Mouse (Mus musculus) embryonic facial prominence, embryonic 11.5 days (tissue): ENCODE results near the gene Prkcz. TPM values are rescaled to one million over a fixed set of nuclear protein-coding genes. Genes with fewer than 3 reads are reported as not detected.
"Not testable (repeated sequence)": the region's sequence is repeated elsewhere in the genome, so short reads cannot be mapped to it uniquely, and the experiment has no call there.

Experiments used
- ATAC-seq: fragments of 200-750 bp; cut with Nextera tagmentation; replicated peaks from 2 replicates; pipeline ENCODE4 v1.8.0; 2017; ENCODE audit warnings: low read depth; ENCODE audit not compliant: insufficient number of reproducible peaks, low FRiP score, low TSS enrichment
- DNase-seq: peaks from one replicate; pipeline ENCODE4 v3.0.0-alpha.2; 2015; ENCODE audit warnings: low spot score
- H3K27ac ChIP-seq: fragments of 300-500 bp; sonication (generic); replicated peaks from 2 replicates; pipeline ENCODE4 v1.5.1; 2014; ENCODE audit warnings: mild to moderate bottlenecking, low read depth, low read length, control low read depth
- H3K27me3 ChIP-seq: fragments of 300-500 bp; sonication (generic); 2 replicates; pipeline ENCODE4 v1.6.1; 2014; ENCODE audit warnings: mild to moderate bottlenecking, low read length, moderate library complexity, mixed read lengths; ENCODE audit not compliant: control insufficient read depth, insufficient read depth
- H3K36me3 ChIP-seq: fragments of 300-500 bp; sonication (generic); replicated peaks from 2 replicates; pipeline ENCODE4 v1.6.1; 2014; ENCODE audit warnings: low read depth, mild to moderate bottlenecking, low read length, moderate library complexity, mixed read lengths; ENCODE audit not compliant: control insufficient read depth, insufficient read depth
- H3K4me1 ChIP-seq: fragments of 300-500 bp; sonication (generic); 2 replicates; pipeline ENCODE4 v1.6.1; 2014; ENCODE audit warnings: low read length, mixed read lengths; ENCODE audit not compliant: control insufficient read depth, insufficient read depth
- H3K4me2 ChIP-seq: fragments of 300-500 bp; sonication (generic); 2 replicates; pipeline ENCODE4 v1.6.1; 2014; ENCODE audit warnings: low read depth, mild to moderate bottlenecking, control low read depth, low read length, moderate library complexity
- H3K4me3 ChIP-seq: fragments of 300-500 bp; sonication (generic); 2 replicates; pipeline ENCODE4 v1.5.1; 2014; ENCODE audit warnings: low read depth, low read length, control low read depth
- H3K9ac ChIP-seq: fragments of 300-500 bp; sonication (generic); replicated peaks from 2 replicates; pipeline ENCODE4 v1.6.1; 2014; ENCODE audit warnings: mild to moderate bottlenecking, control low read depth, low read length
- H3K9me3 ChIP-seq: fragments of 300-500 bp; sonication (generic); replicated peaks from 2 replicates; pipeline ENCODE4 v1.6.1; 2016; ENCODE audit warnings: mild to moderate bottlenecking, low read length, inconsistent platforms, mixed read lengths; ENCODE audit not compliant: control insufficient read depth
- WGBS: fragments of 180-500 bp; shearing (Covaris S2); extraction: QIAGEN DNeasy Blood & Tissue Kit; methylation state at CpG from one replicate; pipeline ENCODE4 v1.1.7; 2014; 5-methylcytosine and 5-hydroxymethylcytosine counted together
- polyA plus RNA-seq: library from polyadenylated mRNA; unstranded; fragments of >200 nt; fragmentation: Nextera tagmentation; extraction: Ambion mirVana; gene quantifications from 2 replicates; pipeline ENCODE4 v1.2.1, GENCODE M21; 2014

Prkcz gene
- polyA plus RNA-seq, 1 experiment from 2014 or later, result 8.1 TPM

GRCm38 (mm10) chr4:155250361-155251117, 110.6 kb downstream of the Prkcz start:
- peaks cover 3% of the 10 kb centered on the region; the same call in 1 of the 2 replicates for H3K4me1 ChIP-seq
- 11% methylated on average over 23 of the region's 23 CpGs for whole genome bisulfite sequencing
- no peak for ATAC-seq

GRCm38 (mm10) chr4:155249648-155250351, 111.4 kb downstream of the Prkcz start, which contains the start of gene Faap20:
TSS of gene Faap20 (plus strand) at chr4:155249802.
- H3K27ac ChIP-seq, result peak within 1 kb of the TSS; percentile 90
- no peaks in the 10 kb centered on the region for H3K9me3 ChIP-seq
- no peaks in the 10 kb centered on the region for H3K27me3 ChIP-seq
- no peaks in the 10 kb centered on the region; the same call in 1 of the 2 replicates for H3K36me3 ChIP-seq
- H3K4me2 ChIP-seq, result peak within 1 kb of the TSS; percentile 93
- DNase-seq (peak; percentile 94), ATAC-seq (peak; percentile 86)
- peak within 1 kb of the TSS; percentile 91 for H3K9ac ChIP-seq
- peak within 1 kb of the TSS; percentile 65 for H3K4me3 ChIP-seq
- WGBS, result under 1% methylated on average over 41 of the region's 58 CpGs
- H3K4me1 ChIP-seq, result peaks cover 3% of the 10 kb centered on the region; the same call in 1 of the 2 replicates

More at GRCm38 (mm10) chr4:155250361-155251117, 110.6 kb downstream of the Prkcz start:
- Histone ChIP-seq H3K4me2 (peak overlapping the region; percentile 93), H3K27me3 (no peaks in the 10 kb centered on the region), H3K36me3 (no peaks in the 10 kb centered on the region; the same call in 1 of the 2 replicates), H3K27ac (peak overlapping the region; percentile 90), H3K9me3 (no peaks in the 10 kb centered on the region), H3K4me3 (peak overlapping the region; percentile 65), H3K9ac (peak overlapping the region; percentile 91)
- no peak for DNase-seq

GRCm38 (mm10) chr4:155249257-155249647, 111.9 kb downstream of the Prkcz start:
- Histone ChIP-seq H3K4me2 (peak overlapping the region; percentile 93), H3K9ac (peak overlapping the region; percentile 91), H3K4me1 (peaks cover 3% of the 10 kb centered on the region; the same call in 1 of the 2 replicates), H3K4me3 (peak overlapping the region; percentile 65), H3K36me3 (no peaks in the 10 kb centered on the region; the same call in 1 of the 2 replicates), H3K27me3 (no peaks in the 10 kb centered on the region), H3K9me3 (no peaks in the 10 kb centered on the region), H3K27ac (peak overlapping the region; percentile 90)
- ATAC-seq, result peak; percentile 77
- peak; percentile 99 for DNase-seq
- WGBS, result 1% methylated on average over 9 of the region's 9 CpGs

GRCm38 (mm10) chr4:155248054-155248453, 113.1 kb downstream of the Prkcz start:
- 89% methylated on average over 3 of the region's 3 CpGs for WGBS
- not testable (repeated sequence) for H3K36me3 ChIP-seq, H3K4me1 ChIP-seq, H3K9ac ChIP-seq, H3K9me3 ChIP-seq, ATAC-seq, H3K27me3 ChIP-seq, DNase-seq, H3K4me2 ChIP-seq, H3K27ac ChIP-seq, H3K4me3 ChIP-seq

GRCm38 (mm10) chr4:155246691-155247105, 114.5 kb downstream of the Prkcz start:
- Histone ChIP-seq H3K27me3 (no peaks in the 10 kb centered on the region), H3K4me3 (no peak overlapping the region), H3K4me2 (no peak overlapping the region), H3K27ac (no peak overlapping the region), H3K4me1 (peaks cover 3% of the 10 kb centered on the region; the same call in 1 of the 2 replicates), H3K9ac (no peak overlapping the region), H3K36me3 (no peaks in the 10 kb centered on the region), H3K9me3 (no peaks in the 10 kb centered on the region)
- 89% methylated on average over 12 of the region's 12 CpGs for WGBS
- ATAC-seq (no peak), DNase-seq (no peak)

GRCm38 (mm10) chr4:155245770-155246492, 115.2 kb downstream of the Prkcz start:
- Histone ChIP-seq H3K9ac (no peak overlapping the region), H3K27ac (no peak overlapping the region), H3K4me2 (no peak overlapping the region), H3K27me3 (no peaks in the 10 kb centered on the region), H3K4me1 (peaks cover 3% of the 10 kb centered on the region; the same call in 1 of the 2 replicates), H3K9me3 (no peaks in the 10 kb centered on the region), H3K36me3 (no peaks in the 10 kb centered on the region), H3K4me3 (no peak overlapping the region)
- ATAC-seq, result no peak
- DNase-seq, result no peak
- 52% methylated on average over 6 of the region's 6 CpGs for WGBS

GRCm38 (mm10) chr4:155243233-155243632, 117.9 kb downstream of the Prkcz start:
- DNase-seq (no peak), ATAC-seq (no peak)
- no peaks in the 10 kb centered on the region for H3K9me3 ChIP-seq
- no peaks in the 10 kb centered on the region for H3K4me1 ChIP-seq
- H3K4me3 ChIP-seq, result no peak overlapping the region
- no peak overlapping the region for H3K4me2 ChIP-seq
- H3K27me3 ChIP-seq, result no peaks in the 10 kb centered on the region
- 83% methylated on average over 12 of the region's 12 CpGs for WGBS
- H3K9ac ChIP-seq, result no peak overlapping the region
- no peak overlapping the region for H3K27ac ChIP-seq
- H3K36me3 ChIP-seq, result no peaks in the 10 kb centered on the region
